Mouse (Mus musculus): ENCODE measurements around the gene Gm37240. TPM values are rescaled to one million over a fixed set of nuclear protein-coding genes. Genes with fewer than 3 reads are reported as not detected.

Gene Gm37240
- total RNA-seq, 2 experiments from 2014 or later, result 1.3 to 1.9 TPM

- DNase-seq (ENCODE audit: low spot score in 2 of 2), result no peak
Measured at GRCm38 (mm10) chr3:84637890-84638578, 1249.3 kb downstream of the Gm37240 start.

GRCm38 (mm10) chr3:84637095-84637494 lies 1250.2 kb downstream of the Gm37240 start:
- no peak for DNase-seq (ENCODE audit: low spot score in 2 of 2)

GRCm38 (mm10) chr3:84631586-84631985 lies 1255.7 kb downstream of the Gm37240 start:
- DNase-seq (ENCODE audit: low spot score in 2 of 2), result no peak

- no peak for DNase-seq (ENCODE audit: low spot score in 2 of 2)
Measured at GRCm38 (mm10) chr3:84622026-84622425, 1265.3 kb downstream of the Gm37240 start.

- DNase-seq (ENCODE audit: low spot score in 2 of 2), result no peak
Measured at GRCm38 (mm10) chr3:84619725-84620124, 1267.6 kb downstream of the Gm37240 start.

- DNase-seq (ENCODE audit: low spot score in 2 of 2), result no peak
Measured at GRCm38 (mm10) chr3:84619056-84619455, 1268.3 kb downstream of the Gm37240 start.

GRCm38 (mm10) chr3:84618627-84619026 lies 1268.7 kb downstream of the Gm37240 start:
- DNase-seq (ENCODE audit: low spot score in 2 of 2), result no peak

GRCm38 (mm10) chr3:84615856-84616225 lies 1271.5 kb downstream of the Gm37240 start:
- DNase-seq (ENCODE audit: low spot score in 2 of 2), result no peak

GRCm38 (mm10) chr3:84615050-84615855 lies 1272.1 kb downstream of the Gm37240 start:
- peak in 1 of 2 experiments; percentile 63 for DNase-seq (ENCODE audit: low spot score in 2 of 2)

GRCm38 (mm10) chr3:84610183-84610710 lies 1277.1 kb downstream of the Gm37240 start:
- DNase-seq (ENCODE audit: low spot score in 2 of 2), result no peak

GRCm38 (mm10) chr3:84603212-84603611 lies 1284.1 kb downstream of the Gm37240 start:
- DNase-seq (ENCODE audit: low spot score in 2 of 2), result no peak

- no peak for DNase-seq (ENCODE audit: low spot score in 2 of 2)
Measured at GRCm38 (mm10) chr3:84602759-84603158, 1284.6 kb downstream of the Gm37240 start.

GRCm38 (mm10) chr3:84601870-84602495 lies 1285.3 kb downstream of the Gm37240 start:
- DNase-seq (ENCODE audit: low spot score in 2 of 2), result no peak

- DNase-seq (ENCODE audit: low spot score in 2 of 2), result no peak
Measured at GRCm38 (mm10) chr3:84598756-84599155, 1288.6 kb downstream of the Gm37240 start.

- no peak for DNase-seq (ENCODE audit: low spot score in 2 of 2)
Measured at GRCm38 (mm10) chr3:84597996-84598734, 1289.2 kb downstream of the Gm37240 start.

GRCm38 (mm10) chr3:84595677-84596234 lies 1291.6 kb downstream of the Gm37240 start:
- DNase-seq (ENCODE audit: low spot score in 2 of 2), result no peak

- DNase-seq (ENCODE audit: low spot score in 2 of 2), result peak; percentile 28 to 72
Measured at GRCm38 (mm10) chr3:84594894-84595676, 1292.2 kb downstream of the Gm37240 start.

GRCm38 (mm10) chr3:84593274-84593673 lies 1294.0 kb downstream of the Gm37240 start, which contains the start of gene Tigd4:
Gene Tigd4, plus strand, starts transcription at chr3:84593574.
- no peak for DNase-seq (ENCODE audit: low spot score in 2 of 2)

- peak in 1 of 2 experiments; percentile 42 for DNase-seq (ENCODE audit: low spot score in 2 of 2)
Measured at GRCm38 (mm10) chr3:84586736-84587135, 1300.6 kb downstream of the Gm37240 start.

- DNase-seq (ENCODE audit: low spot score in 2 of 2), result no peak
Measured at GRCm38 (mm10) chr3:84582913-84583276, 1304.4 kb downstream of the Gm37240 start.
